Mouse (Mus musculus) myocyte (in vitro differentiated cells): ENCODE results near the gene Nsf. TPM values are rescaled to one million over a fixed set of nuclear protein-coding genes. Genes with fewer than 3 reads are reported as not detected.

Experiments
- H3K27me3 ChIP-seq: one replicate; pipeline ENCODE4 v1.6.1; 2011; ENCODE audit not compliant: control insufficient read depth, insufficient read depth, insufficient read length
- H3K36me3 ChIP-seq: one replicate; pipeline ENCODE4 v1.6.1; 2011; ENCODE audit not compliant: control insufficient read depth, insufficient read depth
- H3K4me2 ChIP-seq: one replicate; pipeline ENCODE4 v1.6.1; 2011; ENCODE audit warnings: low read depth, control low read depth
- H3K4me3 ChIP-seq: one replicate; pipeline ENCODE4 v1.5.1; 2011; ENCODE audit warnings: mild to moderate bottlenecking, control low read depth, moderate library complexity
- H3K79me2 ChIP-seq: one replicate; pipeline ENCODE4 v1.6.1; 2011; ENCODE audit not compliant: control insufficient read depth, insufficient read depth
- H3ac ChIP-seq: one replicate; pipeline ENCODE4 v1.6.1; 2011; ENCODE audit not compliant: control insufficient read depth, insufficient read length
- CEBPB ChIP-seq: IDR thresholded peaks from 2 replicates; pipeline ENCODE4 v1.6.1; 2011; ENCODE audit warnings: mild to moderate bottlenecking, moderate library complexity; ENCODE audit not compliant: poor library complexity, insufficient read depth, severe bottlenecking
- E2F4 ChIP-seq: IDR thresholded peaks from one replicate; pipeline ENCODE4 v1.6.1; 2011; ENCODE audit warnings: mild to moderate bottlenecking, control low read depth, moderate library complexity; ENCODE audit not compliant: insufficient read depth
- MAX ChIP-seq: IDR thresholded peaks from one replicate; pipeline ENCODE4 v1.6.1; 2011; ENCODE audit warnings: low read depth, mild to moderate bottlenecking, control low read depth
- MYOD1 ChIP-seq, 3 experiments: IDR thresholded peaks; one replicate each; pipeline ENCODE4 v1.6.1; 2011; ENCODE audit warnings: control low read depth in 2 of 3, low read depth in 2 of 3, mild to moderate bottlenecking in 2 of 3, moderate library complexity in 1 of 3; ENCODE audit not compliant: insufficient read length in 2 of 3, control insufficient read depth in 1 of 3
- MYOG ChIP-seq, 3 experiments: IDR thresholded peaks; one replicate each; pipeline ENCODE4 v1.6.1; 2011; ENCODE audit warnings: control low read depth in 2 of 3, low read depth in 2 of 3, mild to moderate bottlenecking in 2 of 3; ENCODE audit not compliant: insufficient read length in 2 of 3, control insufficient read depth in 1 of 3, insufficient read depth in 1 of 3
- POLR2A ChIP-seq: IDR thresholded peaks from one replicate; pipeline ENCODE4 v1.6.1; 2011; ENCODE audit warnings: low read depth, mild to moderate bottlenecking, control low read depth, moderate library complexity; ENCODE audit not compliant: insufficient read length
- POLR2AphosphoS2 ChIP-seq: IDR thresholded peaks from one replicate; pipeline ENCODE4 v1.6.1; 2011; ENCODE audit warnings: low read depth, control low read depth; ENCODE audit not compliant: insufficient read length
- REST ChIP-seq: IDR thresholded peaks from one replicate; pipeline ENCODE4 v1.6.1; 2011; ENCODE audit warnings: mild to moderate bottlenecking, control low read depth, moderate library complexity; ENCODE audit not compliant: insufficient read depth, insufficient read length
- SRF ChIP-seq: IDR thresholded peaks from one replicate; pipeline ENCODE4 v1.6.1; 2011; ENCODE audit warnings: low read depth; ENCODE audit not compliant: control insufficient read depth, insufficient read length
- TCF12 ChIP-seq: IDR thresholded peaks from one replicate; pipeline ENCODE4 v1.6.1; 2011; ENCODE audit warnings: mild to moderate bottlenecking, control low read depth; ENCODE audit not compliant: poor library complexity, insufficient read depth, severe bottlenecking
- TCF3 ChIP-seq: IDR thresholded peaks from one replicate; pipeline ENCODE4 v1.6.1; 2011; ENCODE audit warnings: low read depth, control low read depth; ENCODE audit not compliant: insufficient read length
- USF1 ChIP-seq: IDR thresholded peaks from one replicate; pipeline ENCODE4 v1.6.1; 2011; ENCODE audit warnings: low read depth, mild to moderate bottlenecking, control low read depth, moderate library complexity
- polyA plus RNA-seq: library from polyadenylated mRNA; unstranded; fragments of >200 nt; fragmentation: generic; extraction: Trizol; gene quantifications from one replicate; pipeline ENCODE4 v1.2.1, GENCODE M21; 2012; ENCODE audit warnings: missing spikeins

Gene Nsf
- polyA plus RNA-seq, 1 experiment: 17.2 TPM

DNA sequence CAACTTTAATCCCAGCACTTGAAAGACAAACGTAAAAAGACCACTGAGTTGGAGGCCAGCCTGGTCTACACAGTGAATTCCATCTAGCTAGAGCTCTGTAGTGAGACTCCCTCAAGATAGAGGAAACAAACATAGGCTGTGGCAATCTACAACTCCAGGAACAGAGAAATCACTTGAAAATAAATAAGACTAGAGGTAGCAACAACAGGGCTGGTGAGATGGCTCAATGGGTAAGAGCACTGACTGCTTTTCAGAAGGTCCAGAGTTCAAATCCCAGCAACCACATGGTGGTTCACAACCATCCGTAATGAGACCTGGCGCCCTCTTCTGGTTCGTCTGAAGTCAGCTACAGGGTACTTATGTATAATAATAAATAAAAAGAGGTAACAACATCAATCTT lies 30.6 kb downstream of the Nsf start:
- H3ac ChIP-seq: no peak overlapping the region
- no peak overlapping the region for H3K4me2 ChIP-seq
- no peaks in the 10 kb centered on the region for H3K27me3 ChIP-seq
- no peak for TF ChIP-seq E2F4
- no peak for TF ChIP-seq TCF3
- no peak for TF ChIP-seq USF1
- no peak for TF ChIP-seq POLR2AphosphoS2
- no peak for TF ChIP-seq CEBPB
- TF ChIP-seq MYOD1 (IDR thresholded peaks at IDR 0.05; ENCODE audit: control insufficient read depth in 1 of 3, insufficient read length in 2 of 3, low read depth in 2 of 3): no peak
- TF ChIP-seq REST: no peak
- no peak for TF ChIP-seq MYOG (IDR thresholded peaks at IDR 0.05; ENCODE audit: control insufficient read depth in 1 of 3, insufficient read depth in 1 of 3, insufficient read length in 2 of 3, low read depth in 2 of 3)
- no peak for TF ChIP-seq MAX
- TF ChIP-seq POLR2A: no peak
- TF ChIP-seq TCF12: no peak
- TF ChIP-seq SRF: no peak
- no peaks in the 10 kb centered on the region for H3K36me3 ChIP-seq
- H3K79me2 ChIP-seq: no peaks in the 10 kb centered on the region
- H3K4me3 ChIP-seq: no peak overlapping the region

GRCm38 (mm10) chr11:103922812-103923211 lies 31.0 kb downstream of the Nsf start:
- Histone ChIP-seq H3K4me3 (no peak overlapping the region), H3K27me3 (no peaks in the 10 kb centered on the region), H3K36me3 (no peaks in the 10 kb centered on the region), H3ac (no peak overlapping the region), H3K4me2 (no peak overlapping the region), H3K79me2 (no peaks in the 10 kb centered on the region)
- TF ChIP-seq E2F4 (no peak), SRF (no peak)

- H3K4me3 ChIP-seq: no peak overlapping the region
- H3K79me2 ChIP-seq: no peaks in the 10 kb centered on the region
- no peak overlapping the region for H3ac ChIP-seq
- peaks cover 2% of the 10 kb centered on the region for H3K36me3 ChIP-seq
- peak; percentile 98 for TF ChIP-seq REST
- no peak for TF ChIP-seq E2F4
- peak; percentile 84 for TF ChIP-seq MAX
- TF ChIP-seq POLR2A: no peak
- H3K4me2 ChIP-seq: no peak overlapping the region
- H3K27me3 ChIP-seq: no peaks in the 10 kb centered on the region
Observed at GRCm38 (mm10) chr11:103920665-103921064, 33.2 kb downstream of the Nsf start.

- Histone ChIP-seq H3ac (no peak overlapping the region), H3K4me3 (no peak overlapping the region), H3K36me3 (peaks cover 9% of the 10 kb centered on the region), H3K79me2 (no peaks in the 10 kb centered on the region), H3K4me2 (no peak overlapping the region), H3K27me3 (no peaks in the 10 kb centered on the region)
- no peak for TF ChIP-seq MAX
- TF ChIP-seq POLR2A: no peak
- TF ChIP-seq POLR2AphosphoS2: no peak
- TF ChIP-seq E2F4: no peak
Observed at GRCm38 (mm10) chr11:103916807-103917206, 37.0 kb downstream of the Nsf start.

- Histone ChIP-seq H3K36me3 (peaks cover 9% of the 10 kb centered on the region), H3K4me3 (no peak overlapping the region), H3ac (no peak overlapping the region), H3K27me3 (no peaks in the 10 kb centered on the region), H3K4me2 (no peak overlapping the region), H3K79me2 (no peaks in the 10 kb centered on the region)
- no peak for TF ChIP-seq USF1
- TF ChIP-seq MYOD1 (IDR thresholded peaks at IDR 0.05; ENCODE audit: control insufficient read depth in 1 of 3, insufficient read length in 2 of 3, low read depth in 2 of 3): no peak
- no peak for TF ChIP-seq POLR2AphosphoS2
- TF ChIP-seq E2F4: no peak
- no peak for TF ChIP-seq POLR2A
- no peak for TF ChIP-seq TCF3
- no peak for TF ChIP-seq SRF
Observed at GRCm38 (mm10) chr11:103915686-103916085, 38.2 kb downstream of the Nsf start.

DNA sequence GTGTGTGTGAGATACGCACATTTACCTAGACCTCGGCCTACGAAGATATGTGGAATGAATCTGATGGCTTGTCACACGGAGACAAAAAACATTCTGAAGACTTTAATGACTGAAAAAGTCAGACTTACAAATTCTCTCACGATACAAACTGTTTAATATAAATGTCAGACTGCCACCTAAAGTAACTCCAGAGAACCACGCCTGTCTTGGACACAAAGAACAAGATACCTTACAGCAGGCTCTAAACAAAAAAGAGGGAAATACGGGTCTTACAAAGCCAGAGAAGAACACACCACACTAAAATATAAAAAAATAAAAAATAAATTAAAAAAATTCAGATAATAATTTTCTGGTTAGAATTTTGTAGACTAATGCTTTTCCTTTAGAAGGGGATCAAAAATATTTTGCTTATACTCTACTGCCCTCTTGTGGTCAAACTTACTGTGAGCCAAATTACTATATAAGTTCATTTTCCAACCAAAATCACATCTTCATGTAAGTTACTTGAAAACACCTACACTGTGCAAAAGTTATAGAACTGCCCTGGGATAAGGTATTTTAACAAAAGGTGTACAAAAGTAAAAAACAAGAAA lies 42.8 kb downstream of the Nsf start:
- Histone ChIP-seq H3K27me3 (no peaks in the 10 kb centered on the region), H3K79me2 (no peaks in the 10 kb centered on the region), H3K4me2 (no peak overlapping the region), H3K36me3 (peaks cover 25% of the 10 kb centered on the region), H3ac (no peak overlapping the region), H3K4me3 (no peak overlapping the region)
- no peak for TF ChIP-seq USF1
- TF ChIP-seq SRF: no peak
- TF ChIP-seq REST: no peak
- TF ChIP-seq POLR2AphosphoS2: no peak
- TF ChIP-seq MYOD1 (IDR thresholded peaks at IDR 0.05; ENCODE audit: control insufficient read depth in 1 of 3, insufficient read length in 2 of 3, low read depth in 2 of 3): no peak
- no peak for TF ChIP-seq MAX
